Mouse (Mus musculus) testis, postnatal 10 days (tissue): Measurements from ENCODE around the gene Klhl26.

Experiments
- DNase-seq: peaks from one replicate; pipeline ENCODE4 v3.0.0; 2021; ENCODE audit warnings: low spot score

Gene Klhl26

GRCm38 (mm10) chr8:70414310-70414946 is 62.3 kb downstream of the Klhl26 start:
- DNase-seq: no peak

- DNase-seq: no peak
Observed at GRCm38 (mm10) chr8:70410281-70410680, 66.5 kb downstream of the Klhl26 start.

GRCm38 (mm10) chr8:70409455-70409871 is 67.3 kb downstream of the Klhl26 start:
- DNase-seq: no peak

- DNase-seq: no peak
Observed at GRCm38 (mm10) chr8:70409019-70409418, 67.7 kb downstream of the Klhl26 start.

GRCm38 (mm10) chr8:70408301-70408700 is 68.5 kb downstream of the Klhl26 start:
- no peak for DNase-seq

- DNase-seq: no peak
Observed at GRCm38 (mm10) chr8:70406427-70407069, 70.2 kb downstream of the Klhl26 start.

GRCm38 (mm10) chr8:70405189-70405588 is 71.6 kb downstream of the Klhl26 start:
- DNase-seq: no peak

GRCm38 (mm10) chr8:70404212-70404611 is 72.6 kb downstream of the Klhl26 start:
- no peak for DNase-seq
